Comparison of ENCODE assay signal across 8 mouse cellular contexts in the genomic region with DNA sequence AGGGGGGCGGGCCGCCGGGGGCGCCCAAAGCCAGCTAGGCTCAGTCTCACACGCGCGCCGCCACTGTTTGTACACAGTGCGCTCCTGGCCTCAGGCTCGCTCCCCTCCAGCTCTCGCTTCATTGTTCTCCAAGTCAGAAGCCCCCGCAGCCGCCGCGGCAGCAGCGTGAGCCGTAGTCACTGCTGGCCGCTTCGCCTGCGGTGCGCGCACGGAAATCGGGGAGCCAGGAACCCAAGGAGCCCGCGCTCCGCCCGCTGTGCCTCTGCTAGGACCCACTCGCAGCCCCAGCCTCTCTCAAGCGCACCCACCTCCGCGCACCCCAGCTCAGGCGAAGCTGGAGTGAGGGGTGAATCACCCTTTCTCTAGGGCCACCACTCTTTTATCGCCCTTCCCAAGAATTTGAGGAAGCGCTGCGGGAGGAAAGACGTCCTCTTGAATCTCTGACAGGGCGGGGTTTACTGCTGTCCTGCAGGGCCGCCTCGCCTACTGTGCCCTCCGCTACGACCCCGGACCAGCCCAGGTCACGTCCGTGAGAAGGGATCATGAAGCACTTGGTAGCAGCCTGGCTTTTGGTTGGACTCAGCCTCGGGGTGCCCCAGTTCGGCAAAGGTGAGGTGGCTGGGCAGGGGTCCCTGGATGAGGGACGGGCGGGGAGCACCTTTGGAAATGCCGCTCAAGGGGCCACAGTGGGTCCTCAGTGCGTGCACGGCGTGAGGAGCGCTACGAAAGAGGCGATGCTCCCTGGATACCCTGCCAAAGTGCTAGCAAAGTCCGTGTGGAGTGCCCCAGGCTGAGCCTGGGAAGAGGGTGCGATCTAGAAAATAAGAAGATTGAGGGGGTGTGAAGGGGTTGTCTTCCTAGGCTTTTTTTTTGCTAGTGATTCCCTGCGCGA. TPM values are rescaled to one million over a fixed set of nuclear protein-coding genes. Genes with fewer than 3 reads are reported as not detected.
DNase-seq lines count a peak whose midpoint lies in the region; ATAC-seq and TF ChIP-seq lines count a peak whose summit lies in the region.

A gene (plus strand): TSS at position 33 of the 892 bp plus-strand sequence.

- ATAC-seq in forebrain, embryonic 16.5 days: peak; percentile 83
- peak; percentile 87 for ATAC-seq in kidney, embryonic 15.5 days (replicated peaks; ENCODE audit: low FRiP score)
- ATAC-seq in monocyte, adult 5-6 weeks (replicated peaks; ENCODE audit: insufficient number of reproducible peaks, low FRiP score, low TSS enrichment, poor library complexity, severe bottlenecking): peak; percentile 61

- peak; percentile 26 for DNase-seq in adrenal gland, adult 2 months
- no peak for DNase-seq in adrenal gland, adult 8-10 months
- DNase-seq in NIH3T3 (ENCODE audit: low read depth): peak; percentile 71
- DNase-seq in liver, adult 2 months (ENCODE audit: extremely low read depth, low read depth, low spot score): no peak
- DNase-seq in spleen, adult 18-20 months: no peak

- no peaks in the 10 kb centered on the region for H3K9me3 ChIP-seq in forebrain, embryonic 16.5 days (ENCODE audit: control insufficient read depth, low read length)
- no peaks in the 10 kb centered on the region for H3K9me3 ChIP-seq in kidney, embryonic 15.5 days (replicated peaks)

- WGBS in forebrain, embryonic 16.5 days: under 1% methylated on average over 59 of the region's 60 CpGs
- under 1% methylated on average over 59 of the region's 60 CpGs for WGBS in kidney, embryonic 15.5 days
- WGBS in liver, adult 2 months: 1% methylated on average over 60 of the region's 60 CpGs

- no peaks in the 10 kb centered on the region for H3K79me2 ChIP-seq in liver, adult 2 months (ENCODE audit: control insufficient read depth, insufficient read depth, low read length)

- H3K4me2 ChIP-seq in forebrain, embryonic 16.5 days (ENCODE audit: low read length): peak within 1 kb of the TSS; percentile 81
- peak within 1 kb of the TSS; percentile 96 for H3K4me2 ChIP-seq in kidney, embryonic 15.5 days

- H3K4me3 ChIP-seq in forebrain, embryonic 16.5 days (replicated peaks; ENCODE audit: low read length): peak within 1 kb of the TSS; percentile 55
- peak within 1 kb of the TSS; percentile 68 for H3K4me3 ChIP-seq in kidney, embryonic 15.5 days (replicated peaks)
- peak within 1 kb of the TSS; percentile 48; the same call in 1 of the 2 replicates for H3K4me3 ChIP-seq in liver, adult 2 months (ENCODE audit: insufficient read depth, low read depth, low read length)

- no peak for TF ChIP-seq CTCF in liver, adult 2 months (IDR thresholded peaks at IDR 0.05; ENCODE audit: low read depth, low read length)

- peak within 1 kb of the TSS; percentile 74 for H3K27ac ChIP-seq in forebrain, embryonic 16.5 days (ENCODE audit: low read length)
- no peak within 1 kb of the TSS for H3K27ac ChIP-seq in kidney, embryonic 15.5 days
- no peak within 1 kb of the TSS for H3K27ac ChIP-seq in liver, adult 2 months (replicated peaks; ENCODE audit: insufficient read depth, low read depth, low read length)

- peaks cover 10% of the 10 kb centered on the region for H3K4me1 ChIP-seq in forebrain, embryonic 16.5 days (replicated peaks; ENCODE audit: control insufficient read depth, insufficient read depth, low read length)
- H3K4me1 ChIP-seq in kidney, embryonic 15.5 days: peaks cover 12% of the 10 kb centered on the region
- no peaks in the 10 kb centered on the region for H3K4me1 ChIP-seq in liver, adult 2 months (ENCODE audit: control insufficient read depth, insufficient read depth, low read length)

- no peaks in the 10 kb centered on the region for H3K36me3 ChIP-seq in forebrain, embryonic 16.5 days (ENCODE audit: control insufficient read depth, insufficient read depth)
- H3K36me3 ChIP-seq in kidney, embryonic 15.5 days: no peaks in the 10 kb centered on the region
- H3K36me3 ChIP-seq in liver, adult 2 months (ENCODE audit: control insufficient read depth, insufficient read depth, low read length): no peaks in the 10 kb centered on the region

- peak within 1 kb of the TSS; percentile 94 for H3K9ac ChIP-seq in forebrain, embryonic 16.5 days (replicated peaks; ENCODE audit: low read depth, low read length)
- H3K9ac ChIP-seq in kidney, embryonic 15.5 days: peak within 1 kb of the TSS; percentile 65
- 0 out of 2 replicates have a peak within 1 kb of the TSS, but pooled peaks have one; percentile 17 for H3K9ac ChIP-seq in liver, adult 2 months (ENCODE audit: low read depth, low read length)

- no peaks in the 10 kb centered on the region for H3K27me3 ChIP-seq in forebrain, embryonic 16.5 days (replicated peaks; ENCODE audit: control insufficient read depth, insufficient read depth, low read length)
- H3K27me3 ChIP-seq in kidney, embryonic 15.5 days: peaks cover 31% of the 10 kb centered on the region
- H3K27me3 ChIP-seq in liver, adult 2 months (ENCODE audit: control insufficient read depth, insufficient read depth, low read length): peaks cover 10% of the 10 kb centered on the region; the same call in 1 of the 2 replicates

- no peak for TF ChIP-seq POLR2A in liver, adult 2 months (IDR thresholded peaks at IDR 0.05; ENCODE audit: extremely low read depth, insufficient read depth, low read length)

RNA-seq across cellular contexts. Expression of the gene that starts here (rescaled TPM):
- total RNA-seq in adrenal gland, adult 2 months (2021): 1 to 10 TPM; 1.8 to 3.1 TPM
- polyA plus RNA-seq in adrenal gland, adult 2 months (2012; rRNA removed): 1.6 and 1.9 TPM in 2 replicates
- 1 to 10 TPM; 2.4 to 4.7 (median 3.6) TPM for total RNA-seq in adrenal gland, adult 8-10 months (2022)
- polyA plus RNA-seq in forebrain, embryonic 16.5 days (2015; fragmentation: Nextera tagmentation; extraction: Ambion mirVana): 59.3 and 60.0 TPM in 2 replicates
- 5.9 and 6.1 TPM in 2 replicates for polyA plus RNA-seq in kidney, embryonic 15.5 days (2015; fragmentation: Nextera tagmentation; extraction: Ambion mirVana)
- under 0.01 TPM in 2 replicates for total RNA-seq in liver, adult 2 months (2014; rRNA removed)
- polyA plus RNA-seq in liver, adult 2 months (2012; rRNA removed): not detected in 2 replicates
- total RNA-seq in monocyte, adult 5-6 weeks (2017): 0.10 to 0.38 TPM in 2 of 3 replicates, not detected in the other

Comparison
In these comparisons a context has a peak if more than half of its experiments do, and no peak if none do; other contexts are left out.
1. DNase-seq: peak in adrenal gland, adult 2 months (single experiment) and NIH3T3 (single experiment); none in adrenal gland, adult 8-10 months (single experiment), liver, adult 2 months (single experiment) and spleen, adult 18-20 months (0 of 2).
2. Peak in ATAC-seq in monocyte, adult 5-6 weeks; RNA of the gene not detected or under 1 TPM.
3. H3K9ac ChIP-seq: peak in every context shown above with its lines; median percentile 94 in forebrain, embryonic 16.5 days; 65 in kidney, embryonic 15.5 days; 17 in liver, adult 2 months.
4. Peak in every context shown above with its lines, with median percentiles within 50 percentile points of each other: ATAC-seq and H3K4me3 ChIP-seq.